Mouse (Mus musculus) frontal cortex, postnatal 36 days (tissue): ENCODE measurements around the gene Tagap.
"Not testable (repeated sequence)": the region's sequence is repeated elsewhere in the genome, so short reads cannot be mapped to it uniquely, and the experiment has no call there.

Experiments
- DNase-seq, 2 experiments: peaks; one replicate each; pipeline ENCODE4 v3.0.0; 2022; ENCODE audit warnings: low spot score in 2 of 2

Tagap gene

GRCm38 (mm10) chr17:7914596-7915227 is 11.1 kb upstream of the Tagap start:
- no peak for DNase-seq

GRCm38 (mm10) chr17:7915791-7916190 is 10.0 kb upstream of the Tagap start:
- DNase-seq: no peak

GRCm38 (mm10) chr17:7916782-7917574 is 8.8 kb upstream of the Tagap start:
- no peak for DNase-seq

- DNase-seq: no peak
Observed at GRCm38 (mm10) chr17:7918355-7918754, 7.4 kb upstream of the Tagap start.

GRCm38 (mm10) chr17:7919209-7919608 is 6.6 kb upstream of the Tagap start:
- no peak for DNase-seq

GRCm38 (mm10) chr17:7922564-7922963 is 3.2 kb upstream of the Tagap start:
- DNase-seq: no peak

GRCm38 (mm10) chr17:7924185-7924725 is 1.5 kb upstream of the Tagap start:
- no peak for DNase-seq

- peak; percentile 60 to 68 for DNase-seq
Observed at GRCm38 (mm10) chr17:7927582-7928535, 2.1 kb downstream of the Tagap start.

- DNase-seq: no peak
Observed at GRCm38 (mm10) chr17:7928662-7929061, 2.9 kb downstream of the Tagap start.

GRCm38 (mm10) chr17:7929279-7929678 is 3.5 kb downstream of the Tagap start:
- DNase-seq: no peak

GRCm38 (mm10) chr17:7931096-7931990 is 5.5 kb downstream of the Tagap start:
- no peak for DNase-seq

GRCm38 (mm10) chr17:7932121-7932520 is 6.3 kb downstream of the Tagap start:
- not testable (repeated sequence) for DNase-seq

GRCm38 (mm10) chr17:7939640-7940039 is 13.8 kb downstream of the Tagap start:
- peak; percentile 31 to 57 for DNase-seq

- peak; percentile 78 to 83 for DNase-seq
Observed at GRCm38 (mm10) chr17:7945117-7946052, 19.6 kb downstream of the Tagap start, which contains the start of gene Rsph3a. Gene Rsph3a, plus strand, starts transcription at chr17:7945614.

- DNase-seq: not testable (repeated sequence)
Observed at GRCm38 (mm10) chr17:7946053-7946627, 20.3 kb downstream of the Tagap start.

GRCm38 (mm10) chr17:7951333-7951732 is 25.5 kb downstream of the Tagap start:
- not testable (repeated sequence) for DNase-seq

GRCm38 (mm10) chr17:7957242-7957641 is 31.4 kb downstream of the Tagap start:
- not testable (repeated sequence) for DNase-seq

GRCm38 (mm10) chr17:7963333-7963732 is 37.5 kb downstream of the Tagap start:
- DNase-seq: not testable (repeated sequence)

GRCm38 (mm10) chr17:7964398-7964797 is 38.6 kb downstream of the Tagap start:
- DNase-seq: not testable (repeated sequence)
